Mouse (Mus musculus): ENCODE results near the gene Twsg1. TPM values are rescaled to one million over a fixed set of nuclear protein-coding genes. Genes with fewer than 3 reads are reported as not detected.

Gene Twsg1
- polyA plus RNA-seq, 2 experiments: 8.1 to 16.1 TPM

DNA sequence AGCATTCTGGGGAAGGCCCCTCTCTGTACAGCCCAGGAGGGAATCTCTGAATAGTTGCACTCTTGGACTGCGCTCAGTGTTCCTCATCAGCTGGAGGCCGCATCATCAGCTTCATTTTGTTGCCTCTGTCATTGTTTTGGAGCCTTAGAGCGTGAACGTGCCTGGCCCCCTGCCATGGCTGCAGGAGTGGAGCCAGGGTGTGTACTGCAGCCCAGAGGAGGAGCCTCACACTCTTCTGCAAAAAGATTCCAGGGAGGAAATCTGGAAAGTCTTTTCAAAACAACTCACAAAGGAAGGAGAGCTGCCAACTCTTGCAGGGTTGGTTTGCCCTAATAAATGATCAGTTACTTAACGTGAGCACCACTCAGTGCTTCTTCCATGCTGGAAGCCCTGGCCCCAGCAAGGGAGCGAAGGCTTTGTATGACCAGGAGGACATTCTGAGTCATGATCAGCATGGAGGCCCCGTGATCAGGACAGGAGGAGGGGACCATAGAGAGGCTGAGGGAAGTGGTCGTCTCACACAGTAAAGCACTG is 34.8 kb downstream of the Twsg1 start:
- 65% methylated on average over 8 of the region's 8 CpGs for WGBS (ENCODE audit: insufficient replicate concordance)
- TF ChIP-seq EP300 (IDR thresholded peaks at IDR 0.05; ENCODE audit: low read depth) (no peak), CTCF (IDR thresholded peaks at IDR 0.05; ENCODE audit: low read depth) (no peak)
- DNase-seq (ENCODE audit: low read depth in 3 of 3, low spot score in 3 of 3): no peak
- Histone ChIP-seq H3K4me3 (ENCODE audit: insufficient read depth in 1 of 2, low read depth in 2 of 2, low read length in 2 of 2) (no peak overlapping the region), H3K36me3 (replicated peaks; ENCODE audit: control insufficient read depth, insufficient read depth, low read depth) (no peaks in the 10 kb centered on the region), H3K27ac (no peak overlapping the region), H3K27me3 (ENCODE audit: control insufficient read depth, insufficient read depth, low read length) (no peaks in the 10 kb centered on the region), H3K9me3 (ENCODE audit: control insufficient read depth, low read length) (no peaks in the 10 kb centered on the region), H3K4me2 (ENCODE audit: low read depth) (no peak overlapping the region), H3K4me1 (replicated peaks; ENCODE audit: control insufficient read depth in 2 of 2, insufficient read depth in 2 of 2, low read length in 1 of 2) (peaks cover 3 to 8% of the 10 kb centered on the region in 2 experiments; a peak in 3 of 4 replicates), H3K9ac (replicated peaks) (no peak overlapping the region)
- ATAC-seq (ENCODE audit: insufficient read depth): no peak

- H3K4me2 ChIP-seq (ENCODE audit: low read depth): no peak overlapping the region
- 62% methylated on average over 6 of the region's 6 CpGs for WGBS (ENCODE audit: insufficient replicate concordance)
- ATAC-seq (ENCODE audit: insufficient read depth): no peak
- DNase-seq (ENCODE audit: low read depth in 3 of 3, low spot score in 3 of 3): no peak
- no peaks in the 10 kb centered on the region for H3K27me3 ChIP-seq (ENCODE audit: control insufficient read depth, insufficient read depth, low read length)
- no peak overlapping the region for H3K4me3 ChIP-seq (ENCODE audit: insufficient read depth in 1 of 2, low read depth in 2 of 2, low read length in 2 of 2)
- TF ChIP-seq EP300 (IDR thresholded peaks at IDR 0.05; ENCODE audit: low read depth) (no peak), CTCF (IDR thresholded peaks at IDR 0.05; ENCODE audit: low read depth) (no peak)
- no peak overlapping the region for H3K27ac ChIP-seq
- H3K9ac ChIP-seq (replicated peaks): no peak overlapping the region
- no peaks in the 10 kb centered on the region for H3K9me3 ChIP-seq (ENCODE audit: control insufficient read depth, low read length)
- peaks cover 3% of the 10 kb centered on the region in 2 experiments; a peak in 2 of 4 replicates for H3K4me1 ChIP-seq (replicated peaks; ENCODE audit: control insufficient read depth in 2 of 2, insufficient read depth in 2 of 2, low read length in 1 of 2)
- H3K36me3 ChIP-seq (replicated peaks; ENCODE audit: control insufficient read depth, insufficient read depth, low read depth): no peaks in the 10 kb centered on the region
Measured at GRCm38 (mm10) chr17:65914083-65914482, 36.9 kb downstream of the Twsg1 start.

DNA sequence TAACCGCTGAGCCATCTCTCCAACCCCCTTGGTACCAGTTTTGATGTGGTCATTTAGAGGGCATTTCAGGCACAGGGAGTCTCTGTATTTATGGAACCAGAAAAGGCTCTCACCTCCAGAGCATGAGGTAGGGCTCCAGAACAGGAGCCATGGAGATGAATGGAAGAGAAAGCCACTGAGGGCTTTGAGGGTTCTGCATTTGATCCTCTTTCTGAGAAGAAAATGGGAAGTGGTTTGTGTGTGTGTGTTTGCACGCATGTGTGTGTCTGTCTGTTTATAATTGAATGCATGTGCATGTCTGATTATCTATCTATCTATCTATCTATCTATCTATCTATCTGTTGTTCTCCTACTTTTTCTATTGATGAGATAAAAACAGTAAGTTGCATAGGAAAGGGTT is 38.8 kb downstream of the Twsg1 start:
- no peaks in the 10 kb centered on the region for H3K36me3 ChIP-seq (replicated peaks; ENCODE audit: control insufficient read depth, insufficient read depth, low read depth)
- no peaks in the 10 kb centered on the region for H3K9me3 ChIP-seq (ENCODE audit: control insufficient read depth, low read length)
- DNase-seq (ENCODE audit: low read depth in 3 of 3, low spot score in 3 of 3): no peak
- peaks cover 0 to 1% of the 10 kb centered on the region in 2 experiments; a peak in 2 of 4 replicates for H3K4me1 ChIP-seq (replicated peaks; ENCODE audit: control insufficient read depth in 2 of 2, insufficient read depth in 2 of 2, low read length in 1 of 2)
- no peaks in the 10 kb centered on the region for H3K27me3 ChIP-seq (ENCODE audit: control insufficient read depth, insufficient read depth, low read length)
- 54% methylated on average over 2 of the region's 2 CpGs for WGBS (ENCODE audit: insufficient replicate concordance)
- H3K4me2 ChIP-seq (ENCODE audit: low read depth): no peak overlapping the region
- no peak for ATAC-seq (ENCODE audit: insufficient read depth)
- H3K9ac ChIP-seq (replicated peaks): no peak overlapping the region
- no peak overlapping the region for H3K4me3 ChIP-seq (ENCODE audit: insufficient read depth in 1 of 2, low read depth in 2 of 2, low read length in 2 of 2)
- no peak for TF ChIP-seq EP300 (IDR thresholded peaks at IDR 0.05; ENCODE audit: low read depth)
- TF ChIP-seq CTCF (IDR thresholded peaks at IDR 0.05; ENCODE audit: low read depth): no peak
- no peak overlapping the region for H3K27ac ChIP-seq

DNA sequence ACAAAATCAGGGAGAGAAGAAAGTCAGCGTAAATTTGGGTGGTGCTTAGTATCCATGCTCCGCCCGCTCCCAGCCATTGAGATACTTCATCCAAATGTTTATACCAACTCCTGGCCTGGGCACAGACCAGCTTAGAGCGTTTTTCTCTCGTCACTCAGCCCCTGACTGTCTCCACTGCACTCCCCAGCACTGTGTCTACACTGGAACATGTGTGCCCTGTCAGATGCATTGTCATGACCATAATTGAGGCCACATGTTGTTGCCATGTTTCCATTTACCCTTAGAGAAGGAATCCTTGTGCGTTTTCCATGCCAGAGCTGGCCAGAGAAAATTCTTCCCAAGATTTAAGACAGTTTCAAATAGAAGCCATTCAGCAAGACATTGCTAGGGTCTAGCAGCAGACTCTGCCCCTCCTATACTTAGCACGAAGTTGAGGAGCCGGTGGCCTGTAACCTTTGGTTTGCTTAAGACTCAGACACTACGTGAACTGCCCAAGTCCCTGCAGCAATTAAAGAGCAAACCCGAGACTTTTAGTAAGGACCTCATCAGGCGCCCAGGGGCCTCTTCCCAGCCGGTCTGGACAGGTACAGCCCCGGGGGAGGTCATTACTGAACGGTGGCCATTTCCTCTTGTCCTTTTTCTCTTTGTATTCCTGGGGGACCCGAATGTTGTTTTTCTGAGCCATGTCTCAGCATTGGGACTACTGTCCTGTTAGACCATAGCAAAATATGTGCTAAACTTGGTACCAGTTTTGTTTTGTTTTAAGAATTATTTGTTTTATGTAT is 39.5 kb downstream of the Twsg1 start:
- Histone ChIP-seq H3K27me3 (ENCODE audit: control insufficient read depth, insufficient read depth, low read length) (no peaks in the 10 kb centered on the region), H3K27ac (no peak overlapping the region), H3K4me2 (ENCODE audit: low read depth) (no peak overlapping the region), H3K9ac (replicated peaks) (no peak overlapping the region), H3K9me3 (ENCODE audit: control insufficient read depth, low read length) (no peaks in the 10 kb centered on the region), H3K36me3 (replicated peaks; ENCODE audit: control insufficient read depth, insufficient read depth, low read depth) (no peaks in the 10 kb centered on the region), H3K4me1 (replicated peaks; ENCODE audit: control insufficient read depth in 2 of 2, insufficient read depth in 2 of 2, low read length in 1 of 2) (peaks cover 0 to 2% of the 10 kb centered on the region in 2 experiments; a peak in 2 of 4 replicates), H3K4me3 (ENCODE audit: insufficient read depth in 1 of 2, low read depth in 2 of 2, low read length in 2 of 2) (no peak overlapping the region)
- 74% methylated on average over 15 of the region's 15 CpGs for WGBS (ENCODE audit: insufficient replicate concordance)
- TF ChIP-seq CTCF (IDR thresholded peaks at IDR 0.05; ENCODE audit: low read depth) (no peak), EP300 (IDR thresholded peaks at IDR 0.05; ENCODE audit: low read depth) (no peak)
- DNase-seq (ENCODE audit: low read depth in 3 of 3, low spot score in 3 of 3) (no peak), ATAC-seq (ENCODE audit: insufficient read depth) (no peak)

DNA sequence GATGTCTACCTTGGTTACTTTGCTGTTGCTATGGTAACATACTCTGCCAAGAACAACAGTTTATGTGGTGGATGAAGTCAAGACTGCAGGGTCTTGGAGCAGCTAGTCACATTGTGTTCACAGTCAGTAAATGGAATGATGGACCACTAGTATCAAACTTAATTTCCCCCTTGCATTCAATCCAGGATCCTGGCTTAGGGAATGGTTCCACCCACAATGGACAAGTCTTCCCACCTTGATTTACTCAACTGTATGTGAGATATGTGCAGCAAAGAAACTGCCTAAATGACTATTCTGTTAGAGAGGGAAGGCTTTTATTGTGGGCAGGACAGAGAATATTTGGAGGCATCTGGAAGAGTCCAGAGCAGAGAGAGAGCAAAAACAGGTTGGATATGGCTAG is 42.8 kb downstream of the Twsg1 start:
- H3K4me2 ChIP-seq (ENCODE audit: low read depth): no peak overlapping the region
- no peak overlapping the region for H3K4me3 ChIP-seq (ENCODE audit: insufficient read depth in 1 of 2, low read depth in 2 of 2, low read length in 2 of 2)
- no peaks in the 10 kb centered on the region; the same call in 1 of the 2 replicates for H3K9me3 ChIP-seq (ENCODE audit: control insufficient read depth, low read length)
- H3K27ac ChIP-seq: no peak overlapping the region
- ATAC-seq (ENCODE audit: insufficient read depth): no peak
- peaks cover 0 to 2% of the 10 kb centered on the region in 2 experiments; a peak in 2 of 4 replicates for H3K4me1 ChIP-seq (replicated peaks; ENCODE audit: control insufficient read depth in 2 of 2, insufficient read depth in 2 of 2, low read length in 1 of 2)
- no peak for DNase-seq (ENCODE audit: low read depth in 3 of 3, low spot score in 3 of 3)
- H3K36me3 ChIP-seq (replicated peaks; ENCODE audit: control insufficient read depth, insufficient read depth, low read depth): no peaks in the 10 kb centered on the region
- no peaks in the 10 kb centered on the region for H3K27me3 ChIP-seq (ENCODE audit: control insufficient read depth, insufficient read depth, low read length)
- TF ChIP-seq EP300 (IDR thresholded peaks at IDR 0.05; ENCODE audit: low read depth): no peak
- TF ChIP-seq CTCF (IDR thresholded peaks at IDR 0.05; ENCODE audit: low read depth): no peak
- H3K9ac ChIP-seq (replicated peaks): no peak overlapping the region

Data from liver, embryonic 14.5 days (tissue).